Mouse (Mus musculus): ENCODE data around the gene Rap1gap2.

DNA sequence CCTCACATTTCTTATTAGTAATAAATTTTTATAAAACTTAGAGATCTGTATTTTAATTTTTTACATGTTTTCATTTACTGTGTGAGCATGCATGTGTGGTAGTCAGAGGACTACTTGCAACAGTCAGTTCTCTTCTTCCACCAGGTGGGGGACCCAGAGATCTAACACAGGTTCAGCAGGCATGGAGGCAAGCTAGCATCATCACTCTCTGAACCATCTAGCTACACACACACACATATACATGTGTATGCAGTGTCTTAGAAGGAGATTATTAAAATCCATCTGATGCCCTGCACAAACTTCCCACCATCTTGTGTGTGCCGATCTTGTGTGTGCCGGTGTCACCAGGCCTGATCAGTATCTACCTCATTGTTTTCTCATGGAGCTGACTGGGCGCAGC, 233.9 kb downstream of the Rap1gap2 start:
- TF ChIP-seq MXI1 (IDR thresholded peaks at IDR 0.05; ENCODE audit: low read depth, low read length) (no peak), CTCF (conservative IDR thresholded peaks at IDR 0.05 in 1 of 2, IDR thresholded peaks at IDR 0.05 in 1 of 2; ENCODE audit: low read depth in 2 of 2, low read length in 2 of 2) (peak; percentile 62 to 98), ELF1 (IDR thresholded peaks at IDR 0.05; ENCODE audit: low read depth, low read length) (no peak), POLR2A (IDR thresholded peaks at IDR 0.05; ENCODE audit: low read depth, low read length) (no peak), E2F4 (IDR thresholded peaks at IDR 0.05; ENCODE audit: insufficient replicate concordance, low read depth, low read length) (no peak), HCFC1 (IDR thresholded peaks at IDR 0.05; ENCODE audit: low read depth, low read length) (no peak), USF1 (IDR thresholded peaks at IDR 0.05; ENCODE audit: low read depth, low read length) (no peak), TBP (conservative IDR thresholded peaks at IDR 0.05; ENCODE audit: low read depth, low read length) (no peak), MAFK (IDR thresholded peaks at IDR 0.05; ENCODE audit: insufficient replicate concordance, low read length) (no peak), SIN3A (IDR thresholded peaks at IDR 0.05; ENCODE audit: low read length) (no peak), KAT2A (IDR thresholded peaks at IDR 0.05; ENCODE audit: insufficient replicate concordance, low read length) (no peak)
